Comparison of ENCODE assay signal across 7 mouse cellular contexts in the genomic region with DNA sequence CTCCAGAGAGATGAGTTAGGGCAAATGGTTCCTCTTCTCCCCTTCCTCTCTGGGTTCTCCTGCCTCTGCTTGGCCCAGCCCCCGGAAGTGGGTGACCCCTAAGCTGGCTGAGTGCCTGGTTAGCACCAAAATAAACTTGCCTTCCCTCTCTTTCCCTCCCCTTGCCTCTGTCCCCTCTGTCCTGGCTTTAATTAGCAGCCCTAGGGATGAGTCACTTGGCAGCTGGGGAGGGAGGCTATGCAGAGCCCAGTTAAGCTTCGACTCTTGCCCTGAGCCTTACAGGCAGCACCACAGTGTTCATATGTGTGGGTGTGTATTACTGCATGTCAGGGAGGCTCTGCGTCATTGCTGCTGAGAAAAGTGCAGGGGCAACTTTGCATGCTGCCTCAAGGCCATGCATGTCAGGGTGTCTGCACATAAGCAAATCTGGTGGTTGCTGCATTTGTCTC. TPM values are rescaled to one million over a fixed set of nuclear protein-coding genes. Genes with fewer than 3 reads are reported as not detected.
DNase-seq lines count a peak whose midpoint lies in the region; ATAC-seq and TF ChIP-seq lines count a peak whose summit lies in the region.

No protein-coding gene starts in this region.

- TF ChIP-seq CTCF in brain, embryonic 14.5 days (IDR thresholded peaks at IDR 0.05; ENCODE audit: borderline replicate concordance, extremely low read depth, insufficient read depth, insufficient read length): no peak
- no peak for TF ChIP-seq CTCF in lung, embryonic 14.5 days (IDR thresholded peaks at IDR 0.05; ENCODE audit: low read depth)

- no peak overlapping the region for H3K4me3 ChIP-seq in hindbrain, embryonic 16.5 days (ENCODE audit: low read length)
- no peak overlapping the region for H3K4me3 ChIP-seq in lung, embryonic 14.5 days (ENCODE audit: low read depth, low read length)

- H3K27ac ChIP-seq in hindbrain, embryonic 16.5 days (ENCODE audit: low read depth, low read length): peak overlapping the region; percentile 12; the same call in 1 of the 2 replicates
- peak overlapping the region; percentile 50; the same call in 1 of the 2 replicates for H3K27ac ChIP-seq in lung, embryonic 14.5 days (ENCODE audit: low read depth)

- H3K9me3 ChIP-seq in hindbrain, embryonic 16.5 days (ENCODE audit: control insufficient read depth, low read length): no peaks in the 10 kb centered on the region
- no peaks in the 10 kb centered on the region for H3K9me3 ChIP-seq in lung, embryonic 14.5 days (ENCODE audit: low read depth, low read length)

- peaks cover 18% of the 10 kb centered on the region for H3K27me3 ChIP-seq in hindbrain, embryonic 16.5 days (replicated peaks; ENCODE audit: control insufficient read depth, insufficient read depth, low read length)
- H3K27me3 ChIP-seq in lung, embryonic 14.5 days (ENCODE audit: insufficient read depth, low read length): 0 out of 2 replicates have a peak, but pooled peaks cover 2% of the 10 kb centered on the region

- H3K9ac ChIP-seq in hindbrain, embryonic 16.5 days (ENCODE audit: low read depth, low read length): no peak overlapping the region
- H3K9ac ChIP-seq in lung, embryonic 14.5 days: no peak overlapping the region

- TF ChIP-seq POLR2A in brain, embryonic 14.5 days (IDR thresholded peaks at IDR 0.05; ENCODE audit: borderline replicate concordance, extremely low read depth, insufficient read depth, insufficient read length, poor library complexity, severe bottlenecking): no peak

- peaks cover 2% of the 10 kb centered on the region for H3K4me1 ChIP-seq in hindbrain, embryonic 16.5 days (ENCODE audit: control insufficient read depth, insufficient read depth, low read depth, low read length)
- H3K4me1 ChIP-seq in lung, embryonic 14.5 days (ENCODE audit: insufficient read depth): no peaks in the 10 kb centered on the region

- ATAC-seq in hindbrain, embryonic 16.5 days: peak; percentile 51; the same call in 1 of the 2 replicates
- peak; percentile 73 for ATAC-seq in lung, embryonic 14.5 days (ENCODE audit: insufficient read depth)

- H3K36me3 ChIP-seq in hindbrain, embryonic 16.5 days (ENCODE audit: control insufficient read depth, insufficient read depth, low read length): no peaks in the 10 kb centered on the region
- no peaks in the 10 kb centered on the region for H3K36me3 ChIP-seq in lung, embryonic 14.5 days (ENCODE audit: insufficient read depth)

- H3K4me2 ChIP-seq in hindbrain, embryonic 16.5 days (ENCODE audit: low read length): no peak overlapping the region
- H3K4me2 ChIP-seq in lung, embryonic 14.5 days: no peak overlapping the region

- DNase-seq in right cerebral cortex, postnatal 10 days (ENCODE audit: low spot score in 2 of 2): peak; percentile 40 to 57
- DNase-seq in right cerebral cortex, postnatal 4 days: no peak
- DNase-seq in brain, embryonic 14.5 days (ENCODE audit: low read depth): peak; percentile 18
- DNase-seq in gastrocnemius, adult 18-20 months (ENCODE audit: low spot score): peak; percentile 59
- DNase-seq in lung, embryonic 14.5 days: peak; percentile 65
- DNase-seq in frontal cortex, postnatal 14 days (ENCODE audit: low spot score in 2 of 2): no peak

- 25% methylated on average over 3 of the region's 3 CpGs for WGBS in hindbrain, embryonic 16.5 days
- 25% methylated on average over 3 of the region's 3 CpGs for WGBS in lung, embryonic 14.5 days

RNA-seq across cellular contexts. Expression of a gene that starts 28.4 kb away (rescaled TPM):
- polyA plus RNA-seq in brain, embryonic 14.5 days (2012; rRNA removed): 8.2 and 12.7 TPM in 2 replicates
- total RNA-seq in gastrocnemius, adult 18-20 months (2021): 10 to 100 TPM; 19.3 to 25.3 TPM
- polyA plus RNA-seq in hindbrain, embryonic 16.5 days (2015; fragmentation: Nextera tagmentation; extraction: Ambion mirVana): 6.8 and 8.6 TPM in 2 replicates
- polyA plus RNA-seq in lung, embryonic 14.5 days (2014; fragmentation: Nextera tagmentation; extraction: Ambion mirVana): 3.8 and 4.2 TPM in 2 replicates

Comparison
In these comparisons a context has a peak if more than half of its experiments do, and no peak if none do; other contexts are left out.
1. DNase-seq: peak in right cerebral cortex, postnatal 10 days (2 of 2), brain, embryonic 14.5 days (single experiment), gastrocnemius, adult 18-20 months (single experiment) and lung, embryonic 14.5 days (single experiment); none in right cerebral cortex, postnatal 4 days (single experiment) and frontal cortex, postnatal 14 days (0 of 2).